Mouse (Mus musculus): ENCODE results near the gene Rab3c.

Rab3c gene

DNA sequence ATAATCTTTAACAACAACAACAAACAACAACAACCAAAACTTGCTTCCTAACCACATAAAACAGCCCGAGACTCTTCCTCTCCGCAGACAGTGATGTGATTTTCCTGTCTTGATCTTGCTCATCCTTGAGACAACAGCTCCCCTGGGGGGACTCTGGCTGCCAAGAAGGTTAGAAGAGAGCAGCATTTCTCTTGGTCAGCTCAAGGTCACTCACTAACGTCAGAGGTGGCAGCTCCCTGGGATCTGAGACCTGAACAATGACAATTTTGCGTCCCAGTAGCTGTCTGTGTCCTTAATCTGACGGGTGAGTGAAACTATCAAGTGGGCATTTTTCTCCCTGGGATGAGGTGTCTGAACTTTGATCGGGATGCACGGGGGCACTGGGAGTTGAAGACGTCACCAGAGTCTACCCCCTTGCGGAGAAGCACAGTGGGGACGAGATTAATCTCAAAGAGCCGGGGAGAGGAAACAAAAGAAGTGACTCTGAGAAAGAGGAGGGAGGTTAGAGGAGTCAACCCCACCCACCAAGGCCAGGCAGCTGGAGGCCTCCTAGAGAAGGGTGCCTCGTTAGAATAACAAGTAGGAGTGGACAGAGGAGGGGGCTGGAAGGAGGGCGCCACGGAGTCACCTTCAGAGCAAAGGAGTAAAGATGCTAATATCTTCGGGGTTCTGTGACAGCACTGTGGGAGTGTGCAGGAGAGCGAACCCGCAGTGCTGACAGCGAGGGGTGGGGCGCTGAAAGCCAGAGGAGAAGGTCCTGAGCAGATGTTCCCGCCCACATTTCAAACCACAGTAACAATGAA is 261.7 kb downstream of the Rab3c start:
- DNase-seq, result peak; percentile 23

DNA sequence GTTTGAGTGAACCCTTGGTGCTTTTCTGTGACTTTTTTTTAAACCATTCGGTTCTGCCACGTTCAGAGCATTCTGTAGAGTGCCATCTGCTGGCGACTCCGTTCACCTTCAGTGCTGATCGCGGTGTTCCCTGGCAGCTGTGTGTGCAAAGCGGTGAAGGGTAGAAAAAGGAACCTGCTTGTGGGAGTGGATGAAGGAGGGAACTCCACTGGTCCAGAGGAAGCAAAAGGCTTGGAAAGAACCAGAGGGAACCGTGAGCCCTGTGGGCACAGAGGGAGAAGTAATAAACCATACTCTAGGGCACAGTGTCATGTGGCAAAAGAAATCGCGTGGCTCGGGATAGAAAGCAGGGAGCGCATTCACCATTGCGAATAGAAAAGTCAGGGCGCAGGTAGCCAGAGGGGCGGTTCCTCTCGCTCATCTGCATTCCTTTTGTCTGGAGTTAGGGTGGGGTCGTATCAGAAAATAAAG is 262.3 kb downstream of the Rab3c start:
- DNase-seq, result peak; percentile 79

DNA sequence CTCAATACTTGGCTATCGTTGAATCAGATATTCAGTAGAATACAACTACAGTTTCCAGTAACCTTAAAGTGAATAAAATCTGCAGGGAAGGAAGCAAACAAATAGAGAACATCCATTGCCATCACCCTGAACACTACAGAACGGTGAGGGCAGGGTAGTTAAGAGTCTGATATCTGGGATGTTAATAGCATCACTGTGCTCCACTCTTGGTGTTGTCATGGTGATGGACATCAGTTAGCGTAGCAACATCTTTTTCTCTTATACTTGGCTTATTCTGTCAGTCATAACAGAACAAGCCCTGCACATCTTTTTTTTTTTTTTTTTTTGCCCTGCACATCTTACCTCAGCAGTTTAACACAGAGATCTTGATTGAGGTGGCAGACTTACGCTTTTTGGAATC is 268.8 kb downstream of the Rab3c start:
- no peak for DNase-seq

DNA sequence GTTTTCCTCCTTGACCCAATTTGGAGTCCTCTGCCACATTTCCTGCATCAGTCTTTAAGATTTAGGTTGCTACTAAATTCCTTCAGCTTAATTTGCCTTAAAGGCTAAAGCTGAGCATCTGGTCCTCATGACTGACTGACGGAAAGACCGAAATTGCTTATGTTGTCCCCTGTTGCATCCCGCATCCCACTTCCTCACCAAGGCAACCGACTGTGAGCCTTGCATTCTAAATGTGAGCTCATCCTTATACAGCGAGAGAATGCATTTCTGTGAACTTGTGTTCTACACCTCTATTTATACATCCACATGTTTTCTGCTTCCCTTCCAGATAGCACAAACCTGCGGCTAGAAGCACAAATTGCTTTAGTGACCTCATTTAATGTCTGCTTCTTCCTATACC is 269.9 kb downstream of the Rab3c start:
- DNase-seq, result no peak

DNA sequence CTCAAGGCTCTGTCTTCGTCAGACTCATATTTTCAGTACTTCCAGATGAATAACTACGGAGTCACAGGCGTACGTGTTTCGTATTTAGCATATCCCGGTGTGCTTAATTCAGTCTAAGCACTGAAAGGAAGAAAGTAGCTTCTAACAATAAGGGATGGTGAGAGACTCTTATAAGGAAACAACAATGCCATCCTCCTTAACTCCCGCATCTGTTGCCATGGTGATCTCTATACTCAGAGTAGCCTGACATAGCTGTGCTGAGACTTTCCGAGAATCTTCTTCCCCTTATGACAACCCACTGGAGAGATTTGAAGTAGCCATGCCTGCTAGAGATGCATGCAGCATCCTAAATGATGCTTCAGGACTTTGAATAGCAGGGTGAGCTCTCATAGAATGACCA is 272.3 kb downstream of the Rab3c start:
- DNase-seq, result no peak

DNA sequence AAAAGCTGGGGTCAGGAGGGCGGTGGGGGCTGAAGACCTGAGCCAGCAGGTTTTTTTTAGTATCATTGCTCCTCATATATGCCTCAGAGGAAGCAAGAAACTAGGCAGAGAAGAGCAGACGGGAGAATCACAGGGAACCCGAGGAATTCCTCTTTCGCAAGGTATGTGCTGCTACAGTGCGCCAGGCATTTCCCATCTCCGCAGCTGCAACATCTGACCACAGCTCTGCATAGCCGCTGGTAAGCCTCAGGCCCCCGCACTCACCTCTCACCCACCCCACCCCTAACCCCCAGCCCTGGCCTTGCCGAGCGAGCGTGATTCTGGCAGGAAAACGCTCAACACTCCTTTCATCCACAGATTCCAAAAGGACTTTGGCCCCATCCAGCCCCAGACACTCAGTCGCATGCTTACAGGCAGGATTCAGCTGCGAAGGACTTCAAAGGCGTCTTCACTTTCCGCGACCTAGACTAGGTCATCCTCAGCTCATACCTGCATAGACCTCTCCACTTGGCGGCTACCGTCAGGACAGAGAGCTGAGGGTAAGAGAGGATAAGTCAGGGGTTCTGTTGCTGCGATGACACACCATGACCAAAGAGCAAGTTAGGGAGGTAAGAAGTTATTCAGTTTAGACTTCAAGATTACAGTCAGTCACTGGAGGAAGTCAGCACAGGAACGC is 274.6 kb downstream of the Rab3c start:
- DNase-seq, result no peak

Measured in cerebellum, adult 8-10 months (tissue).